Mouse (Mus musculus): ENCODE measurements around the gene Cacna2d4.

The Cacna2d4 gene

DNA sequence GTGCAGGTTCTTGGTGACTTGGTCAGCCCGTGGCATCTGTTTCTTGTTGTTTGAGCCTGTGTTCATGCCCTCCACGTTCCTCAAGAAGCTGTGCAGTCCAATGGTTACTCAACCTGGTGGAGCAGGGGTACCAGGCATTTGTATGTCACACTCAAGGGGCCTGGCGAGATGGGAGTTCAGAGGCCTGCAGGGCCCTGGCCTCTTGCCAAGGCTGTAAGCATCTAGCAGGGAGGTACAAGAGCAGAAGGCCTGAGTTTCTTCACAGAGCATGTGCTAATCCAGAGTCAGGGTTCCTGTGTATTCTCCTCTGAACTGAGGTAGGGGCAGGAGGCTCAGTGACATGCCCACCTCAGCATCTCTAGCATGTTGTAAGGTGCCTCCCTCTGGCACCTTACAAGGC, 76.8 kb downstream of the Cacna2d4 start:
- no peak for DNase-seq

DNA sequence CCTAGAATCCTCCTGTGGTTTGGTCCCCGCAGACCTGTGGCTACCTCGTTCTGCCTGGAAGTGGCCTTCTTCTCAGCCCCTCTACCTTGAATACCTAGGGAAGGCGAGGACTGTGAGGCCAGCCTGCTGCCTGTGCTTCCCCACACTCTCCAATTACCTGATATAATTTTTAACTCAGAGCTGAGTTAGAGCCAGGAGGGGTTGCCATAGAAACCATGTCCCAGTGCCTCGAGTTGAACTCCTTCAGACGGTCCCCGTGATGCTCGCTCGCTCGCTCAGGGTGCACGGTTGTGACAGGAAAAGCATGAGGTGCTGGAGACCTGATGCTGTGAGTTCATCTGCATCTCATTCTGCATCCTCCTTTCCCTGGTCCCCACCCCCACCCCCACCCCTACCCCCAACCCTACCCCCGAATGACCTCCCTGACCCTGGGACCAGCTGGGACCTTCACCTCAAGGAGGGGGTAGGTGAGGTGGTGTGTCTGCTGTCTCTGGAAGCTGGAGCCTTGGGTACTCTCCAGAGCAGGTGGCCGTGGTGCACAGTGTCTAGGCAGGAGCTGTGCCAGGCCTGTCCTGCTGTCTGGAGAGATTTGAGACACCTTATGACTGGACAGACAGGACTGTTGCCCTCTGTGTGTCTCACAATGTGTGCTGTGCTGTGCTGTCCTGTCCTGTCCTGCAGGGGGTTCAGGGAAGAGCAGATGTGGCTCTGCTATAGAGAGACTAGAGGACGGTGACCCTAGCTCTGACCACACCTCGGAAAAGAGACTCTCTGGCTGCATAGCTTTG, 77.5 kb downstream of the Cacna2d4 start:
- DNase-seq, result no peak

DNA sequence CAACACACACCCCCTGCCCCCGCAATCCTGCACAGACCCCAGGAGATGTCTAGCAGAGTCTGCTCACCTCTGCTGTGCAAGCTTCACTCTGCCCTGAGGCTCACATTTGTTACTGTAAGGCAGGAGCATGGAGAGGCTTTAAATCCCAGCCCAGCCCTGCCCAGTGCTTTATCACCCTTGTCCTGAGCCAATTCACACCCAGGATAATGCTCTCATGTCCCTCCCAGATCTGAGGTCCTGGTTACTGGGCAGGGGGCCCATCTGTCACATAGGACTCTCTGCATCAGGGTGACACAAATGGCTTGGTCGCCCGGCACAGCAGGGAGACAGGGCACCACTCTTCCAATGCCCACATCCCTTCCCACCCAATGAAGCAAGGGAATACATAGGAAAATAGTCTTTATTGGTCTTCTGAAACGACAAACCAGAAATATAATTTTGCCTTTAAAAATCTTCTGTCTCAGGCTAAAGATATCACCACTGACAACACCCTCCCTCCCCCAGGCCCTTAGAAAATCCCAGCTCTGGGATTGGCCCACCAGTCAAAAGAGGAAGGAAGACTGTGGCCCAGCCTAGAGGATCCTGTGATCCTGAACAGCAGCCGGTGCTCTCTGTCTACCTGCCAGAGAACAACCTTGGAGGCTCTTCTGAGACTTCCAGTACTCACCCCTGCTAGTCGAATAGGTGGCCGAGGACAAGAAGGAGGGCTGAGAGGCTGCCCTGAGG, 78.6 kb downstream of the Cacna2d4 start:
- DNase-seq, result no peak

DNA sequence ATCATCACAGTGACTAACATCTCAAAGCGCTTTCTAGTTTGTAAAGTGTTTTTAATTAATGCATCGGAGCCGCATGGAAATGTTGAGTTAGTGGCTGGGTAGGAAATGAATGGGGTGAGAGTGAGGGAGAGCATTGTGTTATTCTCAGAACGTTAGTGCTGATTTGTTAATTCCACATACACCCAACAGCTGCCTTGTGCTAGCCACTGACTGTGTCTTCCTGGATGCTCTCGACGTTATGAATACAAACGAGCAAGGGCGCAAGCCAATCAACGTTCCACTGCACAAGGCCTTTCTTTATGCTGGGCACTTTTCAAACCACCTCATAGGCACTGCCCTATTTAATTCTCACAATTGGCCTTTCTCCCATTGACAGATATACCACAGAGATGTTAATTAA, 82.4 kb downstream of the Cacna2d4 start:
- no peak for DNase-seq

DNA sequence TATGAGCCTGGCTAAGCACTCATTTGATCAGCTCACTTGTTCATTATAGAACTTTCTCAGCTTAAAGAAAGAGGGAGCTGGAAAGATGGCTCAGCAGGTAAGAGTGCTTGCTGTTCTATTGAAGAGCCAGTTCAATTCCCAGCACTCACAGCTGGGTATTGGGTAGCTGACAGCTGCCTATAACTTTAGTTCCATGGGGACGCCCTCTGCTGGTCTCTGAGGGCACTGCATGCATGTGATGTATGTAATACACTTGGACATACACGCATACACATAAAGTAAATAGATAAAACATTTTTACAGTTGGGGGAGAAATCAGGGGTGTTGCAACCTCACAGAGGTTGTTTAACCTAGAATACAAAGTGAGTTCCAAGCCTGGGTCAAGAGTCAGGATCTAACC, 83.0 kb downstream of the Cacna2d4 start:
- DNase-seq, result no peak

DNA sequence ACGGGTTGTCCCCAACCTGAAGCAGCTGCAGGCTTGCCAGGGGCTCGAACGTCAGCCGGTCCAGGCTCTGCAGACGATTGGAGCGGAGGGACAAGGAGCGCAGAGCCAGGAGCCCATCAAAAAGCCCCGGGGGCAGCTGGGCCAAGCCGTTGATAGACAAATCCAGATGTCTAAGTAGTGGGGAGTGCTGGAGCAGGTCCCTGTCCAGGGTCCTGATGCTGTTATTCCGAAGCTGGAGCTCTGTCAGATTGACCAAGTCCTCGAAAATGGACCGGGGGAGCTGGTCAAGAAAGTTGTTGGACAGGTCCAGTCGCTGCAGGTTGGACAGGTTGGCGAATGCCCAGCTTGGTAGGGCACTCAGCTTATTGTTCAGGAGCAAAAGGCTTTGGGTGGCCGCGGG, 84.2 kb downstream of the Cacna2d4 start:
- DNase-seq, result peak; percentile 76

DNA sequence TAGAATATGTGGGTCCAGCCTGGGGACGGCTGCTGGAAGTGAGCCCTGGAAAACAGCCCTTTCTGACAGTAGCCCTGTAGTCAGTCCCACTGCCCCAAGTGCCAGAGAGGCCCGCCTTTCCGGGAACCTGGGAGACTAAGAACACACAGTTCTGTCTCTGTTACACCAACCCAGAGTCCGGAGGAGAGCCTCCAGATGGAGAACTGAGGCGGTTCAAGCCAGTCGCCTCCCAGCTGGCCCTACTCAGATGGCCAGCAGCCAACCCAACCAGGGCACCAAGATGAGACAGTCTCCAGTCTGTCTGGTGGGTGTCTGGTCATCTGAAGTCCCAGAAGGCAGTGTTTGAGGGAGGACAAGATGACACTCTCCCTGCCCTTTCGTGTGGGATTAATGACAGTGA, 85.4 kb downstream of the Cacna2d4 start:
- DNase-seq, result no peak

DNA sequence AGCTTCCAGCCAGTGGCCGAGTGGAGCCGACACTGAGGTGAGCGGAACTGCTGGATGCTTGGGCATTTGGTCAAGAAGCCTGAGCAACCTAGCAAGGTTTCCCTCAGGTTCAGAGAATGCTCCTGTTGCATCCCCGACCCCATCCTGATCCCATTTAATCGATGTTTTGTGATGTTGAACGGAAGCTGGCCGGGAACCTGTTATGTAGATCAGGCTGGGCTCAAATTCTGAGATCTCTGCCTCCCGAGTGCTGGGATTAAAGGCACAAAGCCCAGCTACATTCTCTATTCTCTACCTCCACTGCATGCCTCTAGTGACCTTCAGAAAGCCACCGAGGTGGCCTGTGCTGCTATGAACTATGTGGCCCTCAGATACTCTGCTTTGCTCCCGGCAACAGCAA, 88.5 kb downstream of the Cacna2d4 start:
- DNase-seq, result no peak

DNA sequence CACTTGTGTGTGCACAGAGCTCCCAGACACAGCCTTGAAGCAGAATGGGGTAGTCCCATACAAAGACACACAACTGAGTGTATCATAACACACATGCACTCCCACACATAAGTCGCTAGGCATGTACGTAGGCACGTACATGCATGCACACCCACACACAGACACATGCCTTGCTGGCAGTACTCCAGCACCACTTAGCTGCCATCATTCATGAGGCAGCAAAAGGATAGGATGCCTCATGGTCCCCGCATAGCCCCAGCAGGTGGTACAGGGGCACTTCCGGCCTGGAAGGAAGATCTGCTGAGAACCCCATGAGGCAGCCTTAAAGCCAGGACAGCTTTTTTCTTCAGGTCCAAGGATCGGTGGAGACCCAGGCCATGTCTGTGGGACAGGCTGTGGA, 89.7 kb downstream of the Cacna2d4 start:
- no peak for DNase-seq

DNA sequence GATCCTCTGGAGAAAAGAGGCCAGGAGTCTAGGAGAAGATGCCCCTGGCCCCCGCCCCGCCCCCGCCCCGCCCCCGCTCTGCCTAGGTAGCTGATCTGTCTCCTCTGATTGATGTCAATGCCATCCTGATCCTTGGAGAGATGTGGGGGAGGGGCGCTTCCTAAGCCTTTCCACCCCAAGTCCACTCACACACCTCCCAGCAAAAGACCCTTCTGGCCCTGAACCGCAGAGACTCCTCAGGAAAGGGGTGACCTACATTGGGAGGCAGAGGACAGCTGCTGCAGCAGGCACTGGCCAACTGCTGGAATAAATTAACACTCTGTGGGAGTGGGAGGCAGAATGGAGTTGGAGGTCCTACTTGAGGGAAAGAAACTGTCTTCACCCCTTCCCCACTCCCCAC, 90.2 kb downstream of the Cacna2d4 start:
- no peak for DNase-seq

DNA sequence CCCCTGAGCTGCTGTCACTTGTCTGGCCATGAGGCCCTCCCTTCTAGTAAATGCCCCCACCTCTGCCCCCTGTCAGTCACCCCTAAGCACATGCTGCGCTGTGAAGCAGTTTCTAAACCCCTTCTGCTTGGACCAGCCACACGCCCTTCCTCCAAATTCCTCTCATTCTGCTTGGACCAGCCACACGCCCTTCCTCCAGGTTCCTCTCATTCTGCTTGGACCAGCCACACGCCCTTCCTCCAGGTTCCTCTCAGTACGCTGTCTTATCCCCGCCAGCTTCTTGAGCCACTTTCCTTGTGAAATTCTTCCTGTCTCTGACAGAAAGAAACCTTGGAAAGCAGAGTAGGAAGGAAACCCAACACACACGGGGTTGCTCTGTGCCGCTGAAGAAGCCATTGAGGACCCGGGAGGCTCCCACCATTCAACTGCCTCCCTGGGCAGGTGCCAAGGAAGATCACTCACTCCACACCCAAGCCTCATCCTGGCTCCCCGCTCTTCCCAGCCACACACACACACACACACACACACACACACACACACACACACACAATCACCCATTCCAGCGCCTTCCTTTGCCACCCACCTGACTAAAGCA, 92.3 kb downstream of the Cacna2d4 start:
- DNase-seq, result no peak

DNA sequence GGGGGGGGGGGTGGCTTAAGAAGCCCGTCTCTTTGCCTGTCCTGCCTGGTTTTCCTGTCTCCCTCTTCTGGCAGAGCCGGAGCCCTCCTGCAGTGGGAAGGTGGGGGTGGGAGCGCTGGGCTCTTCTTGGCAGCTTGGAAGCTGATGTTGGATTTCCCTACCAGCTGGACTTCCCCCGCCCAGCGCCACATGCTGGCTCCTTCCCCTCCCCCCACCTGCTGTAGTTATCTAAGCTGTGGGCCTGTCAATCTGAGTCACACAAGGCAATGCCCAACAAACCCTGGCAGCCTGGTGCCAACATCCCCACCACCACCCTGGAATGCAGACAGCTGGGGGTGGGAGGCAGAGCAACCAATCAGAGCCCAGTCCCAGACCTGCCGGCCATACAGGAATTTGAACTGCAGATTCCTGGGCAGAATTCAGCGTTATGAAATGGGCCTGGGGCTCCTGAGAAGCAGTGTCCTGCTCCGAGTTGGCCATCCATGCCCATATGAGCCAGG, 92.9 kb downstream of the Cacna2d4 start:
- peak; percentile 61 for DNase-seq

DNA sequence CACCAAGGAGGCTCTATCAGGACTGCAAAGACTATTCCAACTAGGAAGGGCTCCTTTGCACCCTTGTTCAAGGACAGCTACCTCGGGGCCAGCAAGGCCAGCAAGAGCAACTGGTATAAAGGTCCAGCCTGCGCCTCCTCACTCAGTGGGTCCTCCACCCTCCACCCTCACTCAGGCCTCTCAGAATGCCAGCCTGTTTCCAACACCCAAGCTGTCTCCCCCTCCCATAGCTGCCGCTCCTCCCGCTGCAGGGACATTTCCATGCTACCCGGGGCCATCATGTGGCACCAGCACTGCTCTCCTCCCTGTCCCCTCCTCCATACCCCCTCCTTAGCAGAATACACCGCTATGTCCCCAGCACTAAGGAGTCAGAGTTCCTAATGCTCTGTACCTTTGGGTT, 93.6 kb downstream of the Cacna2d4 start:
- no peak for DNase-seq

DNA sequence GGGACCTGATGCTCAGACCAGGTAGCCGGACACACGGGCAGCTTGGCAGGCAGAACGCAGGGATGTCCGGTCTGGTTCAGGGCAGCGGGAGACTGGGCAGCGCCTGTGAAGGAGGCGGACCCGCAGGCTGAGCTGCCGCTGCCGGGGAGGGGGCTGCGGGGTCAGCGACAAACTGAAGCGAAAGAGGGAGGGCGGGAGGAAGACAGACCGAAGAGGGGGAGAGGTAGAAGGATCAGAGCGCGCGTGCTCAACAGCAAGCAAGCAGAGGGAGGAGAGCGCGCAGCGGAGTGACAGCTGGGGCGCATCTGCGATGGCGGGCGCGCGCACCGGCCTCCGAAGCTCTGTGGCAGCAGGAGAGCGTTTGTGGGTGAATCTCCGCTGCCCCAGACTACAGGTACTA, 94.2 kb downstream of the Cacna2d4 start, which contains the start of gene Lrtm2:
Gene Lrtm2 (minus strand): TSS at position 261 of the 400 bp plus-strand sequence.
- DNase-seq, result peak; percentile 64

DNA sequence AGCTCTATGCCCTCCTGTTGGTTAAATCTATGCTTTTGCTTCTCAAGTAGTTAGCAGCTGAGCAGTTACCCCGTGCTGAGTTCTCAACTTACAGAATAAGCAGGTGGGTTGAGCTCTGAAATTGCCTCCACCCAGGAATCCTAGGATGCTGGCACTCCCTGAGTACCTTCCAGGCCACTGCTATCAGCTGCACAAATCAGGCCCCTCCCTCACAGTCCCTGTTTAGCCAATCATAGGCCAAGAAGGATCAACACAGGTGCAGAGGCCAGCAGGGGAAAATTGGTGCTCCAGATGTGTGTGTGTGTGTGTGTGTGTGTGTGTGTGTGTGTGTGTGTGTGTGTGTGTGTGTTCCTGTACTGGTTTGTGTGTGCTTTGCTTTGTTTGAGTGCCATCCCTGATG, 95.8 kb downstream of the Cacna2d4 start:
- no peak for DNase-seq

DNA sequence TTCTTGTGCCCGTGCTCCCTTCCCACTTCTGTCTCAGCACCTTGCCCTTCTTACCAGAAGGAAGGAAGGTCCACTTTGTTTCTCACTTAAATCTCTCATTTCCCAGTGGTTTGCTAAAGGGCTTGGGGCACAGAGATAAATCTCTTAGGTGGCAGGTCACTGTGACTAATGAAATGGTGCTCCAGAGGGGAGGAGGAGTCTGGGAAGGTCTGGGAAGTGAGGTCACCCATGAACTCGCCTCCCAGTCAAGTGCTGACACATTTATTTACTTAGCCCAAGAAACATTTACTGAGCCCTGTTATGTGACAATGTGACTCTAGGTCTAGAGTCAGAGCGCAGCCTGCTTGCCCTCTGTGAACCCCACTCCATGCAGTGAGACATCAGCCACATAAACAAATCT, 96.9 kb downstream of the Cacna2d4 start:
- peak; percentile 48 for DNase-seq

DNA sequence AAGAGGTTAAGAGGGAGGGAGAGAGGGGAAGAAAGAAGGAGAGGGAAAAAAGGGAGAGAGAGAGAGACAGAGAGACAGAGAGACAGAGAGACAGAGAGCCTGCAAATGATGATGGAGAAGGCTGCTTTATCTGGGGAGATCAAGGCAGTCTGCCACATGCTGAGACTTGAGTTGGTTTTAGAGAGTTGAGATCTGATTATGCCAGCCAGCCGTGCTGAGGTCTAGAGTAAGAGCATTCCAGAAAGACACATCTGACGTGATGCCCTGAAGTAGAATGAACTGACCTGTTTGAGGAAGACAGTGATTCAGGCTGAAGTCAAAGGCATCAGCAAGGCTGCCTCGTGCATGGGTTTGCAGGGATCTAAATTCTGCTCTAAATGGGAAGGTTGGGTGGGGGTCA, 97.5 kb downstream of the Cacna2d4 start:
- DNase-seq, result no peak

DNA sequence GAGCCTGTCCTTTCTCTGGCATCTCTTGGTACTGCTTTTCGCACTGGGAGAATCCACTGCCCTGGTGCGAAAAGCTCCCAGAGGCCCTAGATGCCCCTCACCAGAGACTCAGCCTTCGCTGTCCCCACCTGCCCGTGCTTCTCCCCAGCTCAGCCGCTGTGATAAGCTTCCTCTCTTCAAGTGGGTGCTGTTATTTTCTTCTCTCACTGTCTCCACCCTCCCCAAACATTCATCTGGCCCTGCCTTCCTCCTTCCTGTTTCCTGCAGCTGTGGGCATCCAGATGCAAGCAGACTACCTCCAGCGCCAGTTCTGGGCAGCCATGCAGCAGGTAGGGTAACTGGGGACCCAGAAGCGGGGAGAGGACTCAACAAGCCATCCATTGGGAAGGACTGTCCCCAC, 99.8 kb downstream of the Cacna2d4 start:
- DNase-seq, result no peak

DNA sequence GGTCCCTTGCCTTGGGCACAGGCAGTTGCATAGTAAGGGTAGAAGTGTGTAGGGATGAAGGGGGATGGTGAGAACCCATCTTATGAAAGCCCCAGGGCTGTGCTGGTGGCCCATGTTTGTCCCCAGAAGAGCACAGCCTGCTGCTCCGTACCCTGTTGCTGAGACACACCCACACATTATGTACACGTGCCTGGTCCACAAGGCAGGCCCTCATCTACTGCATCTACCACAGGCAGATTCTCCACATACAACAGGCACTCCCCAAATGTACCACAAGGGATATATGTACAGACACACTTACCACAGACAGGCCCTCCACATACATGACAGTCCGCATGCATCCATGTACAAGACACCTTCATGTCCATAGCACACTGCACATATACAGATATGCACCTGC, 101.0 kb downstream of the Cacna2d4 start:
- DNase-seq, result no peak

DNA sequence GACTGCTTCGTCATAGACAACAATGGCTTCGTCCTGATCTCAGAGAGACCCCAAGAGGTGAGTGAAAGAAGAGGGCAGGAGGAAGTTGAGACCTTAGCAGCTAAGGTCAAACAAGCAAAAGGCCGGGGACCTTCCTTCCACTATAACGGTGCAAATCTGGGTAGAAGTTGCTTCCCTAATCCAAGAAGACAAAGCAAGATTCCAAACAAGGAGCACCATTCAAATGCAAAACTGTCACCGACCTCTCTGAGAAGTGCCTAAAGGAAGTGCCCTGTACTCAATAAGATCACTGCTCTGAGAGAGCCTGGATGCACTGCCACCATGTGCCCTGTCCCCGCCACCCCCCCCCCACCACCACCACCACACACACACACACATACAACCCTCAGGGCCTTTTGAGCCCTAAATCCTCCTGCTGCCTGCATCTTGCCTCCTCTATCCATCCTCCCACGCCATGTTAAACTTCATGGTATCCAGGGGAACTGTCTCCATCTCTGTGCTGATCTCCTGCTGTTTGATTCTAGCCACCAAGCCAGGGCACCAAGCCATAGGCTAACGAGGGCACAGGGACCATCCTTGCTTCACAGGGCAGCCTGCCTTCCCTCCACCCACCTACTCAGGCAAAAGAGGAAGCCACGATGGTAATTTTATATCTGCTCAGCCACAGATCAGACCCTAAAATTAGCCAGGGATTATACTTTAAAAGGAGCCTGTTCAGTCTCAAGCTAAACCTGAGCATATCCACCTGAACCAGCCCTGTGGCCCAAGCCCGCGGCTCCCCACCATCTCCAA, 102.0 kb downstream of the Cacna2d4 start:
- DNase-seq, result no peak

DNA sequence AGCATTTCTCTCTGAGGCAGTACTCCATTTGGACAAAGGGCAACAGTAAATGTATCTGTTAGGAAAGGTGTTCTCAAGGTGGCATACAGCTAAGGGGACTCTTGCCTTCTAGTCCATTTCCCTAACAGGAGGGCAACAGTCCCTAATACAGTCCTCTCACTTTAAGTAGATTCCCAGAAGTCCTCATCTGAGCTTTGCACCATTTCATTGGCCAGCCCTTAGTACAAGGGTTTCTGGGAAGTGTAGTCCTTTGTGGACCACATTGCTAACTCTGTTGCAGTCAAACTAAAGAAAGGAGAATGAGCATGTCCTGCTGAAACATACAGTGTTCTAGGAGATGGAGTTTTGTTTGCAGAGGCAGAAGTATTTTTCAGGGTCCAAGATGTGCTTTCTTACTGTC, 105.1 kb downstream of the Cacna2d4 start:
- peak; percentile 54 for DNase-seq

DNA sequence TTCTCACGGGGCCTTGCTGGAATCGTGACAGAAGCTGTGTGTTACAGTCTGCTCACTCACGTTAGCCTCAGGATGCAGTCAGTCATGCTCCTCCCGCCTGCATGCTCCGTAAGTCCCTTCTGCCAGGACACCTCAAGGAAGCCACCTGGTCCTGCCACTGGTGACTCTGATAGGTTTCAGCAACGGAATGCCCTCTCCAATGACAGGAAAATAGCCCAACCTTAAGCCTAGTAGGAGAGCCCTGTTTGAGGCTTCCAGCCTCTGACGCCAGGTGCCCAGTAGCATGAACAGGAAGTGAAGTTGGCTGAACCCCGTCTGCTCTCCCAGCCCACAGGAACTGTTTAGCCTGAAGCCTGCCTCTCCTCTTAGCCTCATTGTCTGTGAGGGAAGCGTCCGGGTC, 109.9 kb downstream of the Cacna2d4 start:
- DNase-seq, result no peak

DNA sequence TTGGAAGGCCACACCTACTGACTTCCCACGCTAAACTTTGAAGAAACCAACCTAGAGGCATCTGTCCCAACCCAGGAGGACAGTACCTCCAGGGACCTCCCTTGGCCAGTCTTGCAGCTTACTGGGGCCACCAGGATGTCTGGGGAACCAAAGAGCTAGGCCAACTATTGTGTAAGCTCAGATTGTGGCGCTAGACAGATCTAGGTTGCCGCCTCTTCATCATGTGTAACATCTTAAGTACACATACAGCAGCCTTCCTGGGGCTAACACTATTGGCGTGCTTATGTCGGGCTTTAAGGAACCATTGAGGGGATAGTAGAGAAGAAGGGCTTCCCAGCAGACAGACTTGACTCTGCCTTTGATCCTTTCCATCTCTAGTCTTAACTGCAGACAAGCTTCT, 111.5 kb downstream of the Cacna2d4 start:
- no peak for DNase-seq
